Mouse (Mus musculus) duodenum, adult 2 months (tissue): Measurements from ENCODE around the gene Mb. TPM values are rescaled to one million over a fixed set of nuclear protein-coding genes. Genes with fewer than 3 reads are reported as not detected.

Source experiments
- polyA plus RNA-seq: library from polyadenylated mRNA; depleted of rRNA; stranded (reverse); fragments of >200 nt; gene quantifications from 2 replicates; pipeline ENCODE4 v1.2.3, GENCODE M21; 2012; ENCODE audit warnings: low replicate concordance; rRNA removed

Mb gene
- 0.22 TPM in 1 of 2 replicates, not detected in the other for polyA plus RNA-seq

GRCm38 (mm10) chr15:77050570-77050969 is at the start of gene Mb:
Mb (minus strand) TSS chr15:77050670.

GRCm38 (mm10) chr15:77044597-77045320 is 5.7 kb downstream of the Mb start, which contains the start of gene Apol6:
Apol6 (plus strand) TSS chr15:77044729.

Other genes with a start within 250 kb of the Mb start
- 1.6 and 2.8 TPM in 2 replicates for gene Zfp251, start 179.2 kb downstream of the Mb start, polyA plus RNA-seq
- 1.9 and 2.2 TPM in 2 replicates for gene Zfp7, start 171.4 kb downstream of the Mb start, polyA plus RNA-seq
- gene Gm49527, start 171.3 kb downstream of the Mb start, polyA plus RNA-seq = not detected in 2 replicates
- 0.49 and 0.97 TPM in 2 replicates for gene Zfp647, start 125.2 kb downstream of the Mb start, polyA plus RNA-seq
- gene 1110038F14Rik, start 102.2 kb downstream of the Mb start, polyA plus RNA-seq = 5.9 and 7.6 TPM in 2 replicates
- 0.35 and 1.7 TPM in 2 replicates for gene Apol6, start 5.9 kb downstream of the Mb start, polyA plus RNA-seq